Mouse (Mus musculus): ENCODE measurements around the gene Fam209.
A peak's percentile ranks its signal among the peaks of the same experiment; 100 is the strongest.

Gene Fam209

DNA sequence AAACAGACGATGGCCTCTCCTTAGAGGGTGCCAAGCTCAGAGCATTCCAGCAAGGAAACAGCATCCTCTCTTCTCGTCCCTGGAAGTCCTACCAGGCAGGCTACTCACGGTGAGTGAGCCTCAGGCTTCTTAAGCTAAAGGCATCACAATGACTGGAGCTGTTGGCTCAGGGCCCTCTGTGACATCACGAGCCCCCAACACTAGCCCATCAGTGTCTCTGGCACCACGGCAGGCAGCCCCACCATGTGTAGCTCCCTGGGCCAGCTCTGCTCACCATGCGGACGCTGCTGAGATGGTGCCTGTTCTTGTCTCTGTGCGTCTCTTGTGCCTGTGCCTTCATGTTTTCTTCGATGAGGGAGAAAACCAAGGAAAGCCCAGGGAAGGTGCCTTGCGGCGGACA, at the start of gene Fam209:
Fam209 (plus strand) TSS at position 203 of the 400 bp plus-strand sequence.
- no peak for DNase-seq (ENCODE audit: inconsistent age in 2 of 2, low spot score in 1 of 2)

DNA sequence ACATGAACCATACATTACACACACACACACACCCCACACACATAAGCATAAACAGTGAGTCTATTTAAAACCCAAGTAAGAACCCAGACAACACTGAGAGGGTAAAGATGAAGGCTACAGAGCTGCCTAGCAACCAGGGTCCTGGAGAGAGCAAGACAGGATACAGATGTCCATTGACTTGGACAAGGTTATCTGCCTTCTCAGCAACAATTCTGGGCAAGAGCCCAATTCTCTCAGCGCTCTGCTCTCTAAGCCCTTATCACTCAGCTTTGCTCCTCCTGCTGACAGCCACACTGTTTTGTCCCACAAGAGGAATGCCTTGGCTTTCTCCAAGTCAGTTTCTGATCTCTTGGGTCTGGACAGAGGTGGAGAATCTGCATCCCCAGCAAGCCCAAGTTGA, 41.7 kb upstream of the Fam209 start:
- peak in 1 of 2 experiments; percentile 52 for DNase-seq (ENCODE audit: inconsistent age in 2 of 2, low spot score in 1 of 2)

DNA sequence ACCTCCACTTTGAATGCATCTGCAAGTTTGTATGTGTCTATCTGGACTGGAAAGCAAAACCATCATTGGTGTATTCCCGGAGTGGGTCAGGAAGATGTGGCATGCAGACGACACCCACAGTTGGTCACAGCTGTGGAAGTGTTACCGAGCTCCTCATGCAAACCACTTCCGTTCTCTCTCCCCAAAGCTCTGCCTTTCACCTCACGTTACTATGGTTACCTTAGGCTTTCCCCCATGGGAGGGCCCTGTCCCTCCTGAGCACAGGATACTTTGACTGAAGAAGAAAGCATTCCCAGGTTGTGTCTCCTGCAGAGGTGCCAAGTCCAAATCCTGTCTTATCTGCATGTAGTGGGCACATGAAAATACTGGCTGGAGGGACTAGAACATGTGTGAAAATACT, 38.6 kb upstream of the Fam209 start:
- no peak for DNase-seq (ENCODE audit: inconsistent age in 2 of 2, low spot score in 1 of 2)

DNA sequence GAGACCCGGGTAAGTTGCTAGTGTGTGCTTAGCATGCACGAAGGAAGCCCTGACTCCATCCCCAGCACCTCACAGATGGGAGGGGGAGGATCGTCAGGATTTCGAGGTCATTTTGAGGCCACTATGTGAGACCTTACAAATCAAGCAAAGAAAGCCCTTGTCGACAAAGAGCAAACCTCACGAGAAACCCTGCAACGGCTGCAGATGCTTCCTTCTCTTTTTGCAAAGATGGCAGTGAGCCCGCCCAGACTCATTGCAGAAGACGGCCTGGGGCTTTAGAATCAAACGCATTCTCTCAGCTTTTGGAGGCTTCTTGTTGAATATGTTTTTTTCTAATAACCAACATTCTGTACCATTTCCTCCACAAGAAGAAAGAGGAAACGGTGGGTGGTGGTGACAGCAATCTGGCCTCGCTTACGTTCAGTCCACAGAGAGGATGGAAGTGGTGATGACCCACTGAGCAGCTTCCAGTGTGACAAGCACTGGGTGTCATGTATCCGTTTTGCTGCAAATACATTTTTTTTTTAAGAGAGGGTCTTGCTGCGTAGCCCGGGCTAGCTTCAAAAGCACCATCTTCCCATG, 34.9 kb upstream of the Fam209 start:
- no peak for DNase-seq (ENCODE audit: inconsistent age in 2 of 2, low spot score in 1 of 2)

DNA sequence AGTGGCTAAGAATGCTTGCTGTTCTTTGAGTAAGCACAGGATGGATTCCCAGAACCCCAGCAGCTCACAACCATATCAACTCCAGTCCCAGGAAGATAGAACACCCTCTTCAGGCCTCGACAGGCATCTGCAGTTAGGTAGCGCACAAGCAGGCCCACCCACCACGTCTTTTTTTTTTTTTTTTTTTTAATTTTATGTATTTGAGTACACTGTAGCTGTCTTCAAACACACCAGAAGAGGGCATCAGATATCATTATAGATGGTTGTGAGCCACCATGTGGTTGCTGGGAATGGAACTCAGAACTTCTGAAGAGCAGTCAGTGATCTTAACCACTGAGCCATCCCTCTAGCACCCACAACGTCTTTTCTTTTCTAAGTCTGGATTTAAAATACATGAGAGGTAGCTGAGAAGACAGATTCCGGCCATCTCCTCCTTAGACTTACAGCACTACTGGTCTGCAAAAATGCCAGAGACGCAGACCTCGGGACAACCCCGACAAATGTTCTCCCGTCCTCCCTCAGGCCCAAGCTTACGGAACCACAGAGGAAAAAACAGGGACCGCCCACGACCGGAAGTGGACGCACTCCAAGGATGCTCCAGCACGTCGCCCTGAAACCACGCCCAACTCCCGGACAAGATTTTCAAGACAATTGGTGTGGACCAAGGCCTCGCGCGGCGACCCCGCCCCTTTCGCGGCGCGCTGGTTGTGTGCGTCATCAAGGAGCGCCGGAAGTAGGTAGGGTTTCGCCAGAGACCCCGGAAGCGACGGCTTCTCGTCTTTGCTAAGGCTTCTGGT, 32.3 kb upstream of the Fam209 start, which contains the start of gene Rtf2:
Rtf2 (plus strand) TSS at position 714 of the 797 bp plus-strand sequence.
- peak; percentile 99 to 100 for DNase-seq (ENCODE audit: inconsistent age in 2 of 2, low spot score in 1 of 2)

DNA sequence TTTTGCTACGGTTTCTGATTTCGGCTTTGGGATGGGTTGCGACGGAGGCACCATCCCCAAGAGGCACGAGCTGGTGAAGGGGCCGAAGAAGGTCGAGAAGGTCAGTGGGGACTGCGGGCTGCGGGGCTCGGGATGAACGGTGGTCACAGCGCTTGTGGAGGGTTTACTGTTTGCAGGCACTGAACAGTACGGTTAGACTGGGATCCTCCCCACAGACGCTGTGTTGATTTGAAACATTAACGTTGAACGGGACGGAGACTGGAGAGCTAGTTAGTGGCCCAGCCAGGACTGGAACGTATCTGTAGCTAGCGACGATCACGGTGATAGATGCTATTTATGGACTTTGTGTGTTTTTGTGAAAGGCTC, 31.7 kb upstream of the Fam209 start:
- DNase-seq (ENCODE audit: inconsistent age in 2 of 2, low spot score in 1 of 2): no peak

DNA sequence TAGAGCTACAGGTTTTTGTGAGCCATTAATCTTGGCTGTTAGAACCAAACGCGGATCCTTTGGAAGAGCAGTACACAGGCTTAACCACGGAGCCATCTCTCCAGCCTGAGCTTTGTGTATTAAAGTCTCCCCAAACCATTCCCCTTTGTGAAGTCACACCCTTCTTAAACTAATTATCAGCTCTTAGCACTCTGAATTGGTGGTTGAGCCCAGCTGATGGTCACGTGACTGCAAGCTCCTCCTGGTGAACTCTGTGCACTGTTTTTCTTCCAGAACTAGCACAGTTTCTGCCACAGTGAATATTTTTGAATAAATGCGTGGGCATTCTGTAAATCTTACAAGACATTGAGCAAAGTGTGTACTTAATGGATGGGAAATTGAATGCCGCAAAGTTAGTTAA, 31.1 kb upstream of the Fam209 start:
- DNase-seq (ENCODE audit: inconsistent age in 2 of 2, low spot score in 1 of 2): peak in 1 of 2 experiments; percentile 44

DNA sequence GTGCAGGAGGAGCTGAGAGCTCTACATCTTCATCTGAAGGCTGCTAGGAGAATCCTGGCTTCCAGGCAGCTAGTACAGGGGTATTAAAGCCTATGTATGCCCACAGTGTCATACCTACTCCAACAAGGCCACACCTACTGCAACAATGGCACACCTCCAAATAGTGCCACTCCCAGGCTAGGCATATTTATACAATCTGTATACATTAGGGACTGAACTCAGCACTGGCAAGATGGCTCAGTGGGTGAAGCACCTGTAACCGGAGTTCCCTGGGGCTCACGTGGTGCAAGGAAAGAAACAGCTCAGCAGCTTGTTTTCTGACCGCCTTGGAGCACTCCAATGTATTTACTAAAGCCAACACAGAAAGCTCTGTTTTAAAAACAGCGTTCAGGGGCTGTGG, 26.7 kb upstream of the Fam209 start:
- DNase-seq (ENCODE audit: inconsistent age in 2 of 2, low spot score in 1 of 2): no peak

DNA sequence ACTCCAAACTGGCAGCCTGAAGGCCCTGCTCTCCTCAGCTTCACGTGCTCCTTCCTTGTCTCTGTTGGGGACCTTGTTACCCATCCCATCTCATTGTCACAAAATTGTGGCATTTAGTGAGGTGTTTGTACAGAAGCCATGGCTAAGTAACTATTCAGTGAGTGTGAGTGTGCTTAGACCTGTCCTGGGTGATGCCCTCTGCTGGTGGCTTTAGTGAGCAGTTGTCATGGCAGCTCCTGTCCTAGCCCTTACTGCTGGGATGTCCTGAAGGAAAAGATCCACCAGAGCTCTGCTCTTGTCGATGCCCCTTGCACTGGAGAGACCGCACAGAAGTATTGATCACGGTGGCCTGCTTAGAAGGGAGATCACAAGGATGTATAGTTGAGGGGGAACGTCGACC, 25.0 kb upstream of the Fam209 start:
- no peak for DNase-seq (ENCODE audit: inconsistent age in 2 of 2, low spot score in 1 of 2)

DNA sequence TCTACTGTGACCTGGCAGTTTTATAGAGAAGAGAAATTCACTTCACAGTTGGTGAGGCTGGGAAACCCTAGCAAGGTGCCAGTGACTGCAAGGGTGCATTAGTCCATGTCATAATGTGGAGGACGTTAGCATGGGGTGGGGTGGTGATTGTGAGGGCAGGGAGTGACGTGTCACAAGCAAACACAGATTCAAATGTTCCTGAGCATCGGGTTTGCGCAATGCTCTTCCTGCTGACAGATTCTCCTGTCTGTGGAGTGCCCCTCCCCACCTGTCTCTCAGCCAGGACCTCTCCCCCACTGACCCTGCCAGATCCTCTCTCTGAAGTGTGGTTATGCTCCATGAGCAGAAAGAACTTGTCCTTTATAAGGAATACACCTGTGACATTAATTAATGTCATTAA, 24.0 kb upstream of the Fam209 start:
- DNase-seq (ENCODE audit: inconsistent age in 2 of 2, low spot score in 1 of 2): no peak

DNA sequence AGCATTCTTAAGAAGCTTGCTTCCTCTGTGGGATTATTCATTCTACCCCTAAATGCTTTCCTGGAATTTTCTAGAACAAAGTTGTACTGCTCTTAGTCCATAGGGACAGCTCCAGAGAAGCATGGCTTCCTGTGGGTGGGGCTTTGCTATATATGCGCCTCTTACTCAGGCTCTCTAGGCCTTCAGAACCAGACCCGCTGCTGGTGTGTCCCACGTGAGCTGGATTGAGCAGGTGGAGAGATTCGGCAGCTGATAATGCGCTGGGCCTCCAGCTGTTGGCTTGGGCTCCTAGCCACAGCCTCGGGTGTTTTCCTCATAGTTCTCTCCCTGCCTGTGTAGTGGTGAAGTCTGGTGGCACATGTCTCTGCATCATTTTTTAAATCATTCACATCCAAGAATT, 21.7 kb upstream of the Fam209 start:
- no peak for DNase-seq (ENCODE audit: inconsistent age in 2 of 2, low spot score in 1 of 2)

DNA sequence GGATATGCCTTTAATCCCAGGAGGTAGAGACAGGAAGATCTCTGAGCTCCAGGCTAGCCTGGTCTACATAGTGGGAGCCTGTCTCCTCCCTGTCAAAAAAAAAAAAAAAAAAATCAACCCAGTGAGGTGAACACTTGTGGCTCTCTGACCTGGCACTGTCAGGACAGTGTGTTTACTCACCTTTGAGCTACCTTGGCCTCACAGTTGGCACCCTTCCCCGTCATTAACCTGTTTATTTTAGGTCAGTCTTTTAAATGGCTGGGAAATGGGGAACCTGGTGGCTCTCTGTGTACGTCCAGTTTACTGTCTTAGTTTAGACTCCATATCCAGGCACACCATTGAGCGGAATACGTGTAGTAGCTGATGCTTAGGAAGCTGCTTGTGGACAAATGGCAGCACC, 20.3 kb upstream of the Fam209 start:
- DNase-seq (ENCODE audit: inconsistent age in 2 of 2, low spot score in 1 of 2): no peak

DNA sequence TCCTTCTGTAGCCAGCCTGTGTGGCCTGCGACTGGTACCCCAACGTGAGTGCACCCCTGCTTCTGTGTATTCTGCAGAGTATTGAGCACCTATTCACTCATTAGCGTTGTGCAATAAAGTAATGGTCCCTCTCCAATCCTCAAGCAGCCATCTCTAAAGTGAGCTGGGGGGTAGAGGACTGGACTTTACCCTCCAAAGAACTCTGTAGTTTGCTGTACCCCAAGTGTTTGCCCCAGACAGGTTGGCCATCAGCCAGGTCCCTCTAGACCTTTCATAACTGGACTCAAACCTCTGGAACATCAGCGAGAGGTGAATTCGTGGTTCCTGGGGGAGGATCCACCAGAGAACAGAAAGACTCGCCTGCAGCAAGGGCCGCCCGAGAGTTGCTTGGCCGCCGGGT, 19.9 kb upstream of the Fam209 start:
- no peak for DNase-seq (ENCODE audit: inconsistent age in 2 of 2, low spot score in 1 of 2)

DNA sequence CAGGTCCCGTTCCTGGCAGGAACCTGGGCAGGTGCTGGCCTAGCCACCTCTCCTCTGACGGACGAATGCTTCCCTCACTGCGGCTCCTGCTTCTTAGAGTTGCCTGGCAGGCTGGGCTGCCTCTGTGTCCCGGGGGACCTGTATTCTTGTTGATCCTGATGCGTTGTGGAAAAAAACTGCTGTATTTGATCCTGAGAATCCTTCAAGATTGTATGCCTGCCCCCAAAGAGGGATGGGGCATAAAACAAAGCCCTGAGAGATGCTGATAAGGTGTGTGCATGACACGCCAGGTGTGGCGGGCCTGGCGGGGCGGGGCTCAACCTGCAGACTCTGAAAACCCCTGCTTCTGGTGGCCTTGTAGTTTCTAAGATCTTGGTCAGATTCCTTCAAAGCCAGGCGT, 13.8 kb upstream of the Fam209 start, which contains the start of gene Gcnt7:
Gcnt7 (minus strand) TSS at position 101 of the 400 bp plus-strand sequence.
- DNase-seq (ENCODE audit: inconsistent age in 2 of 2, low spot score in 1 of 2): no peak

DNA sequence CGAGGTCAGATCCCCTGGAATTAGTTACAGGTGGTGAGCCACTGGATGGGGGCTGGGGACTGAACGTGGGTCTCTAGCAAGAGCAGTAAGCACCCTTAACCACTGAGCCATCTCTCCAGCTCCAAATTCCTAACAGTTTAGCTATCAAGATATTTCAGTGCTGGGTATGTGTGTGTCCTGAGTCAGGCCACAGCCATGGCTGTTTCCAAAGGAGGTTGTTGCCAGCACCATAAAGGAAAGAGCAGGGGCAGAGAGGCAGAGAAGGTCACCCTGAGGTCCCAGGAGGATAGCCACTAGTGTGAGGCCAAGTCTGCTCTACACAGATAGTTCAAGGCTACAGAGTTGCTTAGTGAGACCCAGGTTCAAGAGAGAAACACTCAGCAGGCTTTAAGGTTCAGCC, 11.7 kb upstream of the Fam209 start:
- peak in 1 of 2 experiments; percentile 51 for DNase-seq (ENCODE audit: inconsistent age in 2 of 2, low spot score in 1 of 2)

DNA sequence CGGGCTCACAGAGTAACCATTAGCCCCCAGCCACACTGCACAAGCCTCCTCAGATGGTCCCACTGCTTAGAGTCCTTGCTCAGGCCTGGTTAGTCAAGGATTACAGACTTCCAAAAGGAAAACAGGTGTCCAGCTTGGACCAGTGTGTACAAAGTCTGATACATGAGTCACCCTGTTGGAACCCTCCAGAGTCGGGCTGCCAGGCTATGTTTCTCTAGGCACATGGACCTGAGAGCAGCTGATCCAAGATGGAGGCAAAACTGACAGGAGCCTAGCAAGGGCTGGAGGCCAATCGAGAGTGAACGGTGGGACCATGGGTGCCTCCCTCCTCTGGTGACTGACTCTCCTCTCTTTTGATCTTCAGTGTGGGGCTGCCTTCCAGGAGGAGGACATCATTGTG, 9.5 kb upstream of the Fam209 start:
- no peak for DNase-seq (ENCODE audit: inconsistent age in 2 of 2, low spot score in 1 of 2)

DNA sequence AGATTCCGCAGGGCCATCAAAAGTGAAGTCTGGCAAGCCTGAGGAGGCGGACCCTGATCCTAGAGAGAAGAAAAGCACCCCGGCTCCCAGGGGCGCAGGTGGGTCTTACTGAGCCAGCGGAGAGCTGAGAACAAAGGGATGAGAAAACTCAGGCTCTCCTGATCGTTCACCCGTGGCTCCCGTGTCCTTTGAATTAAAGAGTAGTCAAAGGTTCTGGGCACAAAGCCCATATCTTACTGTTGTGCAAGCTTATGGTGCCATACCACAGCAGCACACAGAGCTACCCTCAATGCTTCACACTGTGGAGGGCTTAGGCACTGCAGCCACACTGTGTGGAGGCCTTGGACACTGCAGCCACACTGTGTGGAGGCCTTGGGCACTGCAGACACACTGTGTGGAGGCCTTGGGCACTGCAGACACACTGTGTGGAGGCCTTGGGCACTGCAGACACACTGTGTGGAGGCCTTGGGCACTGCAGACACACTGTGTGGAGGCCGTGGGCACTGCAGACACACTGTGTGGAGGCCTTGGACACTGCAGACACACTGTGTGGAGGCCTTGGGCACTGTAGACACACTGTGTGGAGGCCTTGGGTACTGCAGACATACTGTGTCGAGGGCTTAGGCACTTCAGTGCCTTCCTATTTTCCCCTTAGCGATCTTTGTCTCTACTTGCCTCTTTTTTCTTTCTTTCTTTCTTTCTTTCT, 5.7 kb upstream of the Fam209 start:
- DNase-seq (ENCODE audit: inconsistent age in 2 of 2, low spot score in 1 of 2): peak; percentile 36 to 82

DNA sequence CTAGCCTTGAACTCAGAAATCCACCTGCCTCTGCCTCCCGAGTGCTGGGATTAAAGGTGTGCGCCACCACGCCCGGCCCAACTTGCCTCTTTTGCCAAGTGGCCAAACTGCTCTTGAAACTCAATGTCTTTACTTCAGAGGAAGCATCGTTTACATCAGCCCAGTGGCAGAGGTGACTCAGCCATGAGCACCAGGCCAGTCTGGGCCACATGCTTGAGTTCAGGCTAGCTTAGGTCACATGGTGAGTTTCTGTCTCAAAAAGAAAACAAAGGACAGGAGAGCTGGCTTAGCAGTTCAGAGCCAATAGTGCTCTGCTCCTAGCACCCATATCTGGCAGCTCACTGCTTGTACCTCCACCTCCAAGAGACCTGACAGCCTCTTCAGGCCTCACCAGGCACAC, 5.1 kb upstream of the Fam209 start:
- peak; percentile 45 to 79 for DNase-seq (ENCODE audit: inconsistent age in 2 of 2, low spot score in 1 of 2)

DNA sequence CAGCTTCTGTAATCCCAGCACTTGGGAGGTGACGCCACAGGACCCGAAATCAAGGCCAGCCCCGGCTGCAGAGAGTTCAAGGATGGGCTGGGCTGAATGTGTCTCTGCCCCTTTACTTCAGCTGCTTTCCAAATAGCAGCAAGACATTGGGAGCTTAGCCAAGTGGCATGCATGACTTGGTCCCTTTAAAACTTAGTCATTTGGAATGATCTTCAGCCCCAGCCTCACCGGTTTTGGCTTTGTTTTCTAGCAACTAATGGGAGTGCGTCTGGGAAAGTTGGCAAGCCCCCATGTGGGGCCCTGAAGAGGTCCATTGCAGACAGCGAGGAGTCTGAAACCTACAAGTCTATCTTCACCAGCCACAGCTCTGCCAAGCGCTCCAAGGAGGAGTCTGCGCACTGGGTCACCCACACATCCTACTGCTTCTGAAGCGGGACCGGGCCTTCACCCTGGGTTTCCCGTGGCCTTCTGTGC, 3.9 kb upstream of the Fam209 start:
- peak; percentile 81 to 95 for DNase-seq (ENCODE audit: inconsistent age in 2 of 2, low spot score in 1 of 2)

DNA sequence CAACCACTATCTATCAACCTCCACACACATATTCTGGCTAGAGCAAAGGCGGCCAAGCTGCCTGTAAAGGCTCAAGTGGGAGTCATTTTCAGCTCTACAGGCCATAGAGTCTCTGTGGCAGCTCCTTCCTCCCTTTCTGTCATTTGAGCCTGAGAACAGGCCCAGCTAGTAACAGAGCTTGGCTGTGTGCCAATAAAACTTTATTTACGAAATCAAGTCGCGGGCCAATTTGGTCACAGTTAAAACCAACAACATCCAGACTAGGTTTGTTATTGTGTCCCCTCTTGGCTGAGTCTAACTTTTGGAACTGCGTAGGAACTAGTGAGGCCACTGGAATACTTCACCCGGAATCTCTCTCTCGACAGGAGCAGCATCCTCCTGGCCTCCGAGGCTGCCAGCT, 1.3 kb downstream of the Fam209 start:
- DNase-seq (ENCODE audit: inconsistent age in 2 of 2, low spot score in 1 of 2): peak in 1 of 2 experiments; percentile 53

DNA sequence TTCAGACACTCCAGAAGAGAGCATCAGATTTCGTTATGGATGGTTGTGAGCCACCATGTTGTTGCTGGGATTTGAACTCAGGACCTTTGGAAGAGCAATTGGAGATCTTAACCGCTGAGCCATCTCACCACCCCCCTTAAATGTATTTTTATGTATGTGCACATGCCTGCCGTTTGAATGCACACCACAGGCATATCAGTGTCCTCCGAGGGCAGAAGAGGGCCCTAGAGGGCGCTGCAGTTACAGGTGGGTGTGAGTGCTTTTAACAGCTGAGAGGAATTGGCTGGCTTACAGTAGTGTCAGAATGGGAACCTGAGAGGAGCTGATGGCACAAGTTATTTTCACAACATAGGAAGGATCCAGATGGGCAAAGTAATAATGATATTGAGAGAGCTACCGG, 2.6 kb downstream of the Fam209 start:
- peak in 1 of 2 experiments; percentile 66 for DNase-seq (ENCODE audit: inconsistent age in 2 of 2, low spot score in 1 of 2)

DNA sequence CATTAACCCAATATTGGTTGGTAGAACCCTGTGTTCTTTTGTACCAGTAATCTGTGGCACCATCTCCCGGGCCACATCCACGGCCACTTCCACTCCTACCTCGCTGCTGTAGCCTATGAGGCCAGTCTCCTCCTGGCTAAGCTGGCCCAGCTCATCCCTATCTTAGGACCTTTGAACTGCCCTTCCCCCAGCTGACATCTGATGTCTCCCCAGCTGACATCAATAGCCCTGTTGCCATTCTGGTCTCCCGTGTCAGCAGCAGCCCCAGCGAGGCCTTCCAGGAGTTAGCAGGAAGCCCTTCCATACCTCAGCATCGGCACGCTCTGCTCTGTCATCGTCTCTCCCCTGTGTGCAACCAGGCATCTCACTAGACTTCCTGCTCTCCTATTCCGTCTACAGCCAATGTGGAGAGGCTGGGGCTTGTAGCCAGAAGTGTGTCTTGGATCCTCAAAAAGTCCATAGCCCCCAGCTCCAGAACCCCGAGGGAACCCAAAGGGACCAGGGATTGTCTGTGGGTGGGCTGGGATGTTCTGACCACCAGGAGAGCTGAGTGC, 4.5 kb downstream of the Fam209 start:
- DNase-seq (ENCODE audit: inconsistent age in 2 of 2, low spot score in 1 of 2): no peak

Measured in adrenal gland, adult (tissue).